Mouse (Mus musculus): ENCODE data around the gene Nuak2.

GRCm38 (mm10) chr1:132380550-132381100 lies 64.7 kb downstream of the Nuak2 start:
- TF ChIP-seq GATA1 (IDR thresholded peaks at IDR 0.05; ENCODE audit: borderline replicate concordance, low read length), result no peak
- TF ChIP-seq FLI1 (IDR thresholded peaks at IDR 0.05; ENCODE audit: low read length), result no peak

Measured in megakaryocyte, embryonic 14.5 days (primary cell).